Mouse (Mus musculus): ENCODE measurements at regions not wholly inside any gene's neighbourhood (a gene's known extent, or its start where the extent isn't known, plus 50 kb on each side); places are given as distances from the start of the nearest gene placed in this dataset.
A peak's percentile ranks its signal among the peaks of the same experiment; 100 is the strongest.

DNA sequence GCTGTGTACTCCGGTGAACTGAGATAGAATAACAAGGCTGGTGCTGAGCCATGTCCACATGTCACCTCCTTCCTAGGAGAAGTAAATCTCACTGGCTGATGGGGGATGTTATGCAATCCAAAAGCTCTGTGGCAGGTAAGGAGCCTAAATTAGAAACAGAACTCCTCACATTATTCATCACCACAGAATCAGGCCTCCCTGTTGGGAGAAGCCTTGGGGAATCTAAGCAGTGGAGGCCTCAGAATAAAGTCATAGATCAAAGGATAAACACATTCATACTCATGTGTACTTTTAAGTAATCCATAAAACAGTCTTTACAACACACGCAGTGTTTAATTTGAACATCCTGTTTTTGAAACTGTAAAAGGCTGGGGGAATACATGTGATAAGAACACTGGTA is 1318.7 kb downstream of the Slc22a22 start:
- no peak for DNase-seq (ENCODE audit: low spot score in 2 of 2)

- DNase-seq (ENCODE audit: low spot score in 2 of 2): peak in 1 of 2 experiments; percentile 6
Observed at GRCm38 (mm10) chr15:56139451-56139850, 1338.0 kb downstream of the Slc22a22 start.

DNA sequence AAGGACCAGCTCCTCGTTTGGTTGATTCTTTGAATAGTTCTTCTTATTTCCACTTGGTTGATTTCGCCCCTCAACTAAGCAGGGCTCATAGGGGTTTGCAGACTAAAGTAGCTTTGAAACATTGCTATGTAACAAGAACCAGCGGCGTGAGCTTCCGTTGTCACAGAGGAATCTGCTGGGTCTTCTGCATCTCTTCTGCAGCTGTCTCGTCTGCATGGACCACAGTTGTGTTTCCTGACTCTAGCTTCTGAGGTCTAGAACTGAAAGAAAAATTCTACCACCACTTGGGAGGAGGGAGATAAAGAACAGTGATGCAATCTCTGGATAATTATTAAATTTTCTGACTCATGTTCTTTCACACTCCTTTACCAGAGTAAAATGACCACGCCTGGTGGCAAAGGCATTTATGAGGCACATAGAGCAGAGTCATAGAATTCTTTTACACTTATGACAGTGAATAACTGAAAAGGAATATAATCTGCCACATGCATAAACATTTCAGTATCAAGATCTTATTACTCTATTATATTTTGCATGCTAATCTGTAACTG is 1340.9 kb downstream of the Slc22a22 start:
- DNase-seq (ENCODE audit: low spot score in 2 of 2): no peak

DNA sequence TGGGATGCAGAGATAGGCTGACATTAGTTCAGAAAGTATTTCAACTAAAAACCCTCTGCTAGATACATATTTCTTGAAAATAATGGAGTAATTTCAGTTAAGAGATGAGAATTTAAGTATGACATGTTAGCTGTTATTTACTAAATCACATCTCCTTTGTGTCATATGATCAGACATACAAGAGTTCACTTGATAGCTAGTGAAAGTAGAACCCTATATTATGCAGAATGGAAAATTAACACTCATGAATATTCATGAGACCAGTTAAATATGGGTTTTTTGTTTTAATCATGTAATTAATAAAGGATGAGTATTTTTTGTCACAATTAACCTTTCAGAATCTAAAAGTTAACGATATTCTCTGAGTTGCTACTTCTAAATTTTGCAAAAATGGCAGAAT is 1349.4 kb downstream of the Slc22a22 start:
- no peak for DNase-seq (ENCODE audit: low spot score in 2 of 2)

- no peak for DNase-seq (ENCODE audit: low spot score in 2 of 2)
Observed at GRCm38 (mm10) chr15:56119287-56120065, 1357.9 kb downstream of the Slc22a22 start.

- peak; percentile 11 to 16 for DNase-seq (ENCODE audit: low spot score in 2 of 2)
Observed at GRCm38 (mm10) chr15:56108313-56108712, 1369.1 kb downstream of the Slc22a22 start.

DNA sequence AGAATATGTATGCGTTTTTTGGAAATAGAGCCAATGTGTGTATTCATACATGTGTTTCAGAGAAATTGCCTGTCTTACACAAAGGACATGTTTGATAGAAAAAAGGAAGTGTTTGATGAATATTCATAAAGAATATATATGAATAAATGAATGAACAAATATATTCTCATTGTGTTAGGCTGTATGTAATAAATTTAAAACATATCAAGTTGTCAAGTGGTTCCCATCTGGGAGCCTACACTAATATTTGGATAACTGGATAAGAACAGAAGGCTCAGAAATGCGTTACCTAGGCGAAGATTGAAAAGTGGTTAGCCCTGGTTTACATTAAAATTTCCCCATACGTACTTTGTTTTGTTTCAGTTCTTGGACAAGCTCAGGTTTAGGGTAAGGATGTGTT is 1369.7 kb downstream of the Slc22a22 start:
- DNase-seq (ENCODE audit: low spot score in 2 of 2): no peak

DNA sequence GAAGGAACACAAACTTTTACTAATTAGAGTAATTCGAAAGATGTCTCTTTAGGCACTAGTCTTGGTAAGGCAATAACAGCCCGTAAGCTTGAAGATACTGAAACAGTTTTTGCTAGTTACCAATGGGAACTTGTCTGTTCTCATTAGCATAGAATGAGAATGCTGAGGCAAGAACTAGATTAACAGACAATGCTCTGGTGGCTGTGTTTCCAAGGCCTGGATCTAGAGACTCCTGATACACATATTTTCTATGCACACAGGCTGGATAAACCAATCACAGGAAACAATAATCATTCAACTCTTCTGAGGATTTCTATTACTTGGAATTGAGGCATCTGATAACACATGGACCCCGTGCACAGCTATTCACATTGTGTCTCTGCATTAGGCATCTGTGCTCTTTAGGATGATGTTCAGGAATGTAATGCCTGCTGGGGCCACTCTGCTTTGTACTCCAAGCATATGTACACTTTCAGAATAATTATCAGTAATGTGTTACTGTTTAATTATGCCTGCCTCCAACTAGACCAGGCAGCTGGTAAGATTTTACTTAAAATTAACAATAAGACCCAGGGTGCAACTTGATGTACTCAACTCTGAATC is 1377.2 kb downstream of the Slc22a22 start:
- no peak for DNase-seq (ENCODE audit: low spot score in 2 of 2)

DNA sequence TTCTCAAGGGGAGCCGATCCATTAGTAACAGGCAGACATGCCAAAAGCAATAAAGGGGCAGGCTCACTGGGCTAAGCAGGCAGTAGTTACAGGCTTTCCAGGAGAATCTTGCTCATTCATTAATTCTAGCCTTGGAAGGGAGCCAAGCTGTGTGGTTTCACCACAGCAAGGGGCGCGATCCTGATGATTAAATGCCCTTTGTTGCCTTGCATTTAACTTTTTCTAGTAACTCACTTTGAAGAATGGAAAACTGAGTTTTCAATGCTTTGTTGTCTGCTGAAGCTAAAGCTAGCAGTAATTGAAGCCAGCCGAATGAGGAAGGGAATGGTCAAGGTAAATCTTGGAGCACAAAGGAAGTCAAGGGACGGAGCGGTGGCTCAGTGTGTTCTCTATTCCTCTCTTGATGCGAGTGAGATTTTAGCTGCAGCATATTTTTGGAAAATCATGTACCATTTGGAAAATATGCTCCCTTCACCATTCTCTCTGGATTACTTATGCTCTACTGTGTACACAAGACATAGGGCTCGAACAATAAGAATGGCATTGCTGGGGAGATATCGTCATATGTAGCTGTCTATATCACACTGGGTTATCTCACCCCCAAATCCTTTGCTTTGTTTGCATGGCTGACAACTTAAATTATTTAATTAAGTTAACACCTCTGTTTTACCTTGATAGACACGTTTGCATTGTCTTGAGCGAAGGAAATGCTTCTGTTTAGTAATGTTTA is 1399.4 kb downstream of the Slc22a22 start:
- no peak for DNase-seq (ENCODE audit: low spot score in 2 of 2)

DNA sequence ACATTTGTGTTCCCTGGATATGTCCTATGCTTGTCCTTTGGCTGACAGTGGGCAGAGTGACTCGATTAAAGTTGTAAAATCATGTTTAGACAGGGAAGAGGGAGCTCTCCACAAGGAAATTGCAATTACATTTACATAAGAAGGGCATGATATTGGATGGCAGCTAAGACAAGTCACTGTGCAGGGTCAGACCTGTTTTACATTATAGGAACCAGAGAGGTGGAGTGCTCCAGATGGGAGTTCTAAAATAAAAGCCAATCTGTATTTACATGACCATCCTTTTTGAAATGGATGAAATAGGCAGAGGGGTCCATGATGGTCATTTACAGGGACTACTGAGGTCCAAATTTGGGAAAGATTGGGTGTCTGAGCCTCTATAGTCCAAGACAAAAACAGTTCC is 1400.3 kb downstream of the Slc22a22 start:
- no peak for DNase-seq (ENCODE audit: low spot score in 2 of 2)

DNA sequence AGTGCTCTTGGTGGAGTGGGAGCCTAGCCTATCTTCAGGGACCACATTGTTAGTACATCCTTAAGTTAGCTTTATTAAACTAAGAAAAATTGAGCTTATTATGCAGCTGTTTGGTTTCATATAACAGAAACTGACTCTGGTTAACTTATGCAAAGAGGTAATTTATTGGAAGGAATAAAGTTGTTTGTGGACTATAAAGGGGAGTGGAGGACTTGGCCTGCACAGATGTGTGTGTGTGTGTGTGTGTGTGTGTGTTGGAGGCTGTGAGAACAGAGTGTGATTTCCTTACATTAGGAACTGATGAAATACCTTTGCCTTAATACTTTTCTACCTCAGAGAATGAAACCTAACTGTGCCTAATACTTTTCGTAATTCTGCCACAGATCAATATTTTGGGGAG is 1400.7 kb downstream of the Slc22a22 start:
- no peak for DNase-seq (ENCODE audit: low spot score in 2 of 2)

- DNase-seq (ENCODE audit: low spot score in 2 of 2): no peak
Observed at GRCm38 (mm10) chr15:56069511-56069910, 1407.9 kb downstream of the Slc22a22 start.

GRCm38 (mm10) chr15:56067214-56067613 is 1410.2 kb downstream of the Slc22a22 start:
- no peak for DNase-seq (ENCODE audit: low spot score in 2 of 2)

GRCm38 (mm10) chr15:56066540-56066939 is 1410.9 kb downstream of the Slc22a22 start:
- DNase-seq (ENCODE audit: low spot score in 2 of 2): no peak

GRCm38 (mm10) chr15:56065872-56066534 is 1411.4 kb downstream of the Slc22a22 start:
- DNase-seq (ENCODE audit: low spot score in 2 of 2): no peak

- no peak for DNase-seq (ENCODE audit: low spot score in 2 of 2)
Observed at GRCm38 (mm10) chr15:56062576-56062975, 1414.8 kb downstream of the Slc22a22 start.

DNA sequence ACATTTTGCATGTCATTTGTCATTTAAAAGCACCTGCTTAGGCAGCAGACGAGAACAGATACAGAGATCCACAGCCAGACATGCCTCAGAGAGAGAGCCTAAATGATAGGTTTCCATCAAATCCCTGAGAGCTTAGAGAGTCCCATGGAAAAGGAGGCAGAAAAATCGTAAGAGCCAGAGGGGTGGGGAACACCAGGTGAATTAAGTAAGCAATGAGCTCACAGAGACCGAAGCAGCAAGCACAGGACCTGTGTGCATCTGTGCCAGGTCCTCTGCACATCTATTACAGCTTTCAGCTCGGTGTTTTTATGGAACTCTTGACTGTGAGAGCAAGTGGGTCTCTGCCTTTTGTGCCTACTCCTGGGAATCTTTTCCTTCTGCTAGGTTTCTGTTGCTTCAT is 1416.1 kb downstream of the Slc22a22 start:
- no peak for DNase-seq (ENCODE audit: low spot score in 2 of 2)

DNA sequence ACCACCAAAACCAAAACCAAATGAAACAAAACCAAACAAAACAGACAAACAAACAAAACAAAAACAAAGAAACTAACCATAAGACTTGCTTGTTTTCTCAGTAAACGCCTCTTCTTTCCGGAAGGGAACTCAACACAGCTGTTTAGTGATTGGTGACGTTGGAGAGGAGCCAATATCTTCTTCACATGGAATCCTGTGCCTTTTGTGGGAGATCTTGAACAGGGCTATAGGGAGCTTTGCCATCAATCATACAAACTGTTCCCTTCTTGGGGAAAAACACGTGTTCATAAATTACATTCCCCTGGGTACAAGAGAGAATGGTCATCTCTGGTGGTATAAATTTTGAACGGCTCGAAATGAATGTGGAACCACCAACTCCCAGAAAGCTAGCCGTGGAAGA is 1426.7 kb downstream of the Slc22a22 start:
- no peak for DNase-seq (ENCODE audit: low spot score in 2 of 2)

DNA sequence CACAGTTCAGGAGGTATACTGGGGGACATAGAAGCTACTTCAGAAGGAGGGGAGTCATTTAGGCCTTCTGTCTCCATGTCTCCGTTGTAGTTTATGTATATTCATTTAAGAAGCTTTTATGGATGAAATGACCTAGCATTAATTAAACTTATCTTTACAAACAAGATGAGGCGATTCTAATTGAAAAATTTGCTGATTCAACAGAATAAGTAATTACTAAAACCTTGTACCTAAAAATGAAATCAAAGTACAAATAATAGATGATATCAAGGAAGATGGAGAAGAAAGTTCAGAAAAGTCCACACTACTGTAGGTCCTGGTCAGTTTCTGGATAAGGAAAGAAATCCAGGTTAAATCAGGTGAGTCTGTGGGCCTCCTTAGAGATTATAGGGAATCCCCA is 1429.6 kb downstream of the Slc22a22 start:
- no peak for DNase-seq (ENCODE audit: low spot score in 2 of 2)

GRCm38 (mm10) chr15:56046679-56047532 is 1430.5 kb downstream of the Slc22a22 start:
- peak; percentile 79 to 82 for DNase-seq (ENCODE audit: low spot score in 2 of 2)

Measured in right cerebral cortex, adult 2 months (tissue).